Mouse (Mus musculus): ENCODE measurements around the gene Cables2. TPM values are rescaled to one million over a fixed set of nuclear protein-coding genes. Genes with fewer than 3 reads are reported as not detected.

Gene Cables2
- 10.3 and 11.1 TPM in 2 replicates for polyA plus RNA-seq (2012; ENCODE audit: insufficient read depth, insufficient read length, missing spikeins)

GRCm38 (mm10) chr2:180273394-180274244 is at the start of gene Cables2:
Gene Cables2 (minus strand): TSS chr2:180273496.
- Histone ChIP-seq H3K4me3 (ENCODE audit: insufficient read depth, low read length) (peak within 1 kb of the TSS; percentile 72), H3K4me1 (ENCODE audit: control insufficient read depth, insufficient read depth, low read length) (peaks cover 29% of the 10 kb centered on the region), H3K27ac (ENCODE audit: insufficient read depth, low read depth, low read length) (no peak within 1 kb of the TSS)
- TF ChIP-seq CTCF (IDR thresholded peaks at IDR 0.05; ENCODE audit: low read depth, low read length) (no peak), POLR2A (IDR thresholded peaks at IDR 0.05; ENCODE audit: borderline replicate concordance, low read depth, low read length) (no peak)

- Histone ChIP-seq H3K4me1 (ENCODE audit: control insufficient read depth, insufficient read depth, low read length) (no peaks in the 10 kb centered on the region), H3K27ac (ENCODE audit: insufficient read depth, low read depth, low read length) (no peak overlapping the region), H3K4me3 (ENCODE audit: insufficient read depth, low read length) (no peak overlapping the region)
- no peak for TF ChIP-seq CTCF (IDR thresholded peaks at IDR 0.05; ENCODE audit: low read depth, low read length)
- no peak for TF ChIP-seq POLR2A (IDR thresholded peaks at IDR 0.05; ENCODE audit: borderline replicate concordance, low read depth, low read length)
Measured at GRCm38 (mm10) chr2:180322674-180323355, 49.5 kb upstream of the Cables2 start.

GRCm38 (mm10) chr2:180320216-180320615 is 46.9 kb upstream of the Cables2 start:
- no peak for TF ChIP-seq CTCF (IDR thresholded peaks at IDR 0.05; ENCODE audit: low read depth, low read length)
- TF ChIP-seq POLR2A (IDR thresholded peaks at IDR 0.05; ENCODE audit: borderline replicate concordance, low read depth, low read length) = no peak
- Histone ChIP-seq H3K4me3 (ENCODE audit: insufficient read depth, low read length) (no peak overlapping the region), H3K4me1 (ENCODE audit: control insufficient read depth, insufficient read depth, low read length) (no peaks in the 10 kb centered on the region), H3K27ac (ENCODE audit: insufficient read depth, low read depth, low read length) (no peak overlapping the region)

GRCm38 (mm10) chr2:180317591-180317990 is 44.3 kb upstream of the Cables2 start:
- TF ChIP-seq CTCF (IDR thresholded peaks at IDR 0.05; ENCODE audit: low read depth, low read length) (no peak), POLR2A (IDR thresholded peaks at IDR 0.05; ENCODE audit: borderline replicate concordance, low read depth, low read length) (no peak)
- no peak overlapping the region for H3K27ac ChIP-seq (ENCODE audit: insufficient read depth, low read depth, low read length)
- H3K4me1 ChIP-seq (ENCODE audit: control insufficient read depth, insufficient read depth, low read length) = no peaks in the 10 kb centered on the region
- H3K4me3 ChIP-seq (ENCODE audit: insufficient read depth, low read length) = no peak overlapping the region

- no peak overlapping the region for H3K27ac ChIP-seq (ENCODE audit: insufficient read depth, low read depth, low read length)
- TF ChIP-seq POLR2A (IDR thresholded peaks at IDR 0.05; ENCODE audit: borderline replicate concordance, low read depth, low read length) = no peak
- no peak for TF ChIP-seq CTCF (IDR thresholded peaks at IDR 0.05; ENCODE audit: low read depth, low read length)
- H3K4me3 ChIP-seq (ENCODE audit: insufficient read depth, low read length) = no peak overlapping the region
- no peaks in the 10 kb centered on the region for H3K4me1 ChIP-seq (ENCODE audit: control insufficient read depth, insufficient read depth, low read length)
Measured at GRCm38 (mm10) chr2:180314292-180314691, 41.0 kb upstream of the Cables2 start.

GRCm38 (mm10) chr2:180311147-180311546 is 37.9 kb upstream of the Cables2 start:
- Histone ChIP-seq H3K27ac (ENCODE audit: insufficient read depth, low read depth, low read length) (no peak overlapping the region), H3K4me1 (ENCODE audit: control insufficient read depth, insufficient read depth, low read length) (no peaks in the 10 kb centered on the region), H3K4me3 (ENCODE audit: insufficient read depth, low read length) (no peak overlapping the region)
- no peak for TF ChIP-seq POLR2A (IDR thresholded peaks at IDR 0.05; ENCODE audit: borderline replicate concordance, low read depth, low read length)
- TF ChIP-seq CTCF (IDR thresholded peaks at IDR 0.05; ENCODE audit: low read depth, low read length) = no peak

- H3K4me1 ChIP-seq (ENCODE audit: control insufficient read depth, insufficient read depth, low read length) = no peaks in the 10 kb centered on the region
- no peak overlapping the region for H3K4me3 ChIP-seq (ENCODE audit: insufficient read depth, low read length)
- TF ChIP-seq CTCF (IDR thresholded peaks at IDR 0.05; ENCODE audit: low read depth, low read length) = no peak
- TF ChIP-seq POLR2A (IDR thresholded peaks at IDR 0.05; ENCODE audit: borderline replicate concordance, low read depth, low read length) = no peak
- no peak overlapping the region for H3K27ac ChIP-seq (ENCODE audit: insufficient read depth, low read depth, low read length)
Measured at GRCm38 (mm10) chr2:180307680-180308079, 34.4 kb upstream of the Cables2 start.

- no peak overlapping the region for H3K27ac ChIP-seq (ENCODE audit: insufficient read depth, low read depth, low read length)
- H3K4me1 ChIP-seq (ENCODE audit: control insufficient read depth, insufficient read depth, low read length) = no peaks in the 10 kb centered on the region
- TF ChIP-seq POLR2A (IDR thresholded peaks at IDR 0.05; ENCODE audit: borderline replicate concordance, low read depth, low read length) (no peak), CTCF (IDR thresholded peaks at IDR 0.05; ENCODE audit: low read depth, low read length) (no peak)
- H3K4me3 ChIP-seq (ENCODE audit: insufficient read depth, low read length) = no peak overlapping the region
Measured at GRCm38 (mm10) chr2:180306423-180307168, 33.3 kb upstream of the Cables2 start.

GRCm38 (mm10) chr2:180306009-180306408 is 32.7 kb upstream of the Cables2 start:
- Histone ChIP-seq H3K27ac (ENCODE audit: insufficient read depth, low read depth, low read length) (no peak overlapping the region), H3K4me1 (ENCODE audit: control insufficient read depth, insufficient read depth, low read length) (no peaks in the 10 kb centered on the region), H3K4me3 (ENCODE audit: insufficient read depth, low read length) (no peak overlapping the region)
- TF ChIP-seq CTCF (IDR thresholded peaks at IDR 0.05; ENCODE audit: low read depth, low read length) (no peak), POLR2A (IDR thresholded peaks at IDR 0.05; ENCODE audit: borderline replicate concordance, low read depth, low read length) (no peak)
